Mouse (Mus musculus) left cerebral cortex, adult 9 months (tissue): ENCODE data around the gene Map3k3.

ENCODE experiments used
- DNase-seq, 2 experiments: peaks; one replicate each; pipeline ENCODE4 v3.0.0; 2022; ENCODE audit warnings: low spot score in 2 of 2

Gene Map3k3

GRCm38 (mm10) chr11:106158081-106158929 lies 73.9 kb downstream of the Map3k3 start:
- no peak for DNase-seq

DNA sequence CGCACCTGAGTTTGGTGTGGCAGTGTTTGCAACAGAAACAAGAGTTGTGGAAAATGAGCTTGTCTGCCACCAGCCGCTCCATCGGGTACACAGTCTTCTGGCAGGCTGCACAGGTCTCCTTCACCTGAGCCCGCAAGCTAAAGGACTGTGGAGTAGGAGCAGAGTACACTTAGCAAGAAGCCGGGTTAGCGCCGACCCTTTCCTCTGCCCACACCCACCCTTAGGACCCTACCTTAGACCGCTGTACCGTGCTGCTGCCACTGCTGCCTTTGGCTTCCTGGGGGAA lies 74.5 kb downstream of the Map3k3 start:
- DNase-seq = no peak

DNA sequence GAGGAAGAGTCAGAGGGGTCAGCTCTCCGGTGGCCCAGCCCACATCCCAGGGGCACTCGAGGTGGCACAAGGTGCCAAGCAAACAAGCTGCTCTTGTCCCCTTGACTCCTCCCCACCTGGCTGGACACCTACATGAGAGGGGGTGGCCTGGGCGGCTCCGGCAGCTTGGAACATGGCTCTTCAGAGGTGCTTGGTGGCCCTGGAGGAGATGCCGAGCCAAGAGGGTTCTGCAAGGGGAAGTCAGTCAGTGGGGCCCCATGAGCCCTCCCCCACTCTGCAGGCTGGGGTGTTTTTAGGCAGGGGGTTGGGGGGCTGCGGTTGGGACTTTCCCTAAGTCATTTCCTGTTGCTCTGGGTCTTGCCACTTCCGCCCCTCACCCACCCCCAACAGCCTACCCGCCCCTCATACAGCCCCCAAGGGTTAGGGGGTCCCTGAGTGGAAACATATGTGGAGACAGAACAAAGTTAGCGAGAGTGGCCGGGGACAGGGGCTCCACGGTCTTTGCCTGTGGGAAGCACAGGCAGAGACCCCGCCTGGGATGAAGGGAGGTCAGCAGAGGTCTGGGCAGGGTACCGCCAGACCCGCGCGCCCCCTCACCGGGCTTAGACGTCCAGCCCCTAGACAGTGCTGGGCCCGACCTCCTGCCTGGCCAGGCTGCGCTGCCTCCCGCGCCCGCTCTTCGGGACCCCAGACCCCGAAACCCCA lies 75.0 kb downstream of the Map3k3 start:
- DNase-seq = peak in 1 of 2 experiments; percentile 61

- peak; percentile 70 to 79 for DNase-seq
Observed at GRCm38 (mm10) chr11:106159921-106160840, 75.8 kb downstream of the Map3k3 start.

DNA sequence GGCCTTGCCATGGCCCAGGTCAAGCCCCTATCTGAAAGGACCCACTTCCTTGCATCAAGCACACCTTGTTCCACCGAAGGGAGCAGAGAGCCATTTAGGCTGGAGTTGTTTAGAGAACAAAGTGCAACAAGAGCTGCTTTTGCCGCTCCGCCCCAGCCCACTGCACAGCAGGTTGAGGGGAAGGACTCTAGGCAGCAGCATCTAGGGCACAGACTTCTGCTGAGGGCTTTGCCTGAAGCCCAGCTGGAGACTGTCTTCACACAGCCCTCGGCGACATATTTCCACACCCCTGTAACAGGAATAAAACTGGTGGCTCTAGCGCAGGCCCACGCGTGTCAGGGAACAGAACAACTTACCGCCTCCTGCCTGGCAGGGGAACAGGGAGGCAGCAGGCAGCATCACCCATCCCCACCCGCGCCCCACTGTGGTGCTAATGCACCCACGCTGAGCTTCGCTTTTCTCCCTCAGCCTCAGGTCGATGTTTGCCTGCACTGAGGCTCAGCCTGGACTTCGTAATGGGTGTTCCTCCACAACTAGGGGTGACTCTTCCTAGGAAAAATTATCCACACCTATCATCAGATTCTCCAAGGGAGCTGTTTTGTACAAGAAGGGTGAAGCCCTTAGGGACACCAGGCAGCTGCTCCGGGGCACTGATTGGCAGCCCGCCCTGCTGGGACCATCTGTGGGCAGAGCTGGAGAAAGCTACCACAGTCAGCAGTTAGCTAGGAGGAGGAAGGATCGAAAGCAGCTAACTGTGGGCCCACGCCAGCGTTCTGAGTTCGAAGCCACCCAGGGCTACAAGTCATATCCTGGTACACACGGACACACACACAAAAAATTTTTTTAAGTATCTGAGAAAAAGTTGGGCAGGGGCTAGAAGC lies 76.7 kb downstream of the Map3k3 start, which contains the start of the genes Gm10840 and Limd2:
TSS of gene Gm10840 (plus strand) at position 10 of the 881 bp plus-strand sequence.
TSS of gene Limd2 (minus strand) at position 20 of the 881 bp plus-strand sequence.
- peak; percentile 93 for DNase-seq

GRCm38 (mm10) chr11:106162237-106162636 lies 77.8 kb downstream of the Map3k3 start:
- no peak for DNase-seq

- DNase-seq = no peak
Observed at GRCm38 (mm10) chr11:106163546-106163945, 79.1 kb downstream of the Map3k3 start.

GRCm38 (mm10) chr11:106164601-106165180 lies 80.3 kb downstream of the Map3k3 start:
- DNase-seq = no peak

DNA sequence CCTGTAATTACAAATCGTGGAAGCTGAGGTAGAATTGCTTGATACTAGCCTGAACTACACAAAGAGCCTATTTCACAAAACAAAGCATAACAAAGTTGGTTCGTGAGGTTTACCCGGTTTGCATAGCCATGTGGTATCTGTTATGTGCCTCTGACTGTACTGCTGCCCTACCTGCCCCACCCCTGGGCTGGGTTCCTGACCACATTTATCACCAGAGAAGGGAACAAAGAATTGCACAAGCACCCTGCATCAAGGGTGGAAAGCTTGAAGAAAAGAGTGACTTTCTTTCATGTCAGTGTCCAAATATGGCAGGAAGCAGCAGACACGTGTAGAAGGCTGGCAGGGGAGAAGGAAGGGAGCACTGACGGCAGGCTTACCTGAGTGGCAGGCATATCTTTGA lies 83.0 kb downstream of the Map3k3 start:
- no peak for DNase-seq

DNA sequence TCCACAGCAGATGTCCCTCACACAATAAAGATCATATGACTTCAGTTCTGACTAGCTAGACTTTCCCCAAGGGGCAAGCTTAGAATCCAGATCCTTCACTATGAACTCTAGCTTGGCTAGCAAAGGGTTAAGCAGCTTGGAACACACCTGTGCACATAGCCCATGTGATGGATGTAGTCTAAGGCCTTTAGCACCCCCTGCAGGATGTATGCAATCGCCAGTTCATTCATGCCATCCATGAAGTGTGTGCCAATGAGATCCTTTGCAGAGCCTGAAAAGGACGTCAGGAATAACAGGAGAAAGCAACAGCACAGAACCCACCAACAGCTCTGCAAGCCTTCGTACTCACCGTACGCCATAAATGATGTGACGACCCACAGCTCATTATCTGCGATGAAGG lies 86.4 kb downstream of the Map3k3 start:
- DNase-seq = no peak

DNA sequence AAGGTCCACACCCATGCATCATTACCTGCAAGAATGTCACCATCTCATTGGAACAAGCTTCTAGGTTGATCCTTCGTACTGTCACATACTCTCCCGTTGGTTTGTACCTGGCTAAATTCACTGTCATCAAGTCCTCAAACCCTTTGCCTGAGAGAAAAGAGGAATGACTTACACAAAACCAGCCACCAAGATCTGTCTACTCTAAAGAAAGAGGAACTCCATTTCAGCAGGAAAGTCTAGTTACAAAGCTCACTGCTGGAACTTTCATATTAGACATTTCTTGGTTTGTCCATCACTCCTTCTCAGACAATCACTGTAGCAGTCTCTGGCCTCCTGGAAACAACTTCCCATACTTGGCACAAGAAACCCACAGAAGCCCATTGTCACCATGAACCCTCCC lies 88.8 kb downstream of the Map3k3 start:
- no peak for DNase-seq

DNA sequence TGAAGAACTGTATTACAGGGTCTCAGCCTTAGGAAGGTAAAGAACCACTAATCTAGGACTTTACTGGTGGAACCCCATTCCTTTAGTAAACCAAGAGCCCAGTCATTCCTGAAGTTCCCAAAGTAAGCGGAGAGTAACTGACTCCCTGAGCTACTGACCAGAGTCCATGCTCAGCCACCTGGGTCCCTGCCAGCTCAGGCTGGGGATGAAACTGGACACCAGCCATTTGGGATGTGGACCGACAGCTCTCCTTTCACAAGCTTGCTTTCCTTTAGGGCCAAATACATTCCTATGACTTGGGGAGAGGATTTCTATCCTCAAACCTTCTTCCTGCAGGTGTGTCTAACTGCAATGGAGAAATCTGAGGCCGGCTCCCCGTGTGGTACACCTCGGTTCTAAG lies 90.0 kb downstream of the Map3k3 start:
- DNase-seq = no peak

GRCm38 (mm10) chr11:106175081-106175480 lies 90.7 kb downstream of the Map3k3 start:
- no peak for DNase-seq

- DNase-seq = no peak
Observed at GRCm38 (mm10) chr11:106176372-106176771, 92.0 kb downstream of the Map3k3 start.

- peak in 1 of 2 experiments; percentile 24 for DNase-seq
Observed at GRCm38 (mm10) chr11:106178036-106178782, 93.8 kb downstream of the Map3k3 start.

- no peak for DNase-seq
Observed at GRCm38 (mm10) chr11:106179711-106180448, 95.5 kb downstream of the Map3k3 start.

GRCm38 (mm10) chr11:106180449-106180801 lies 96.0 kb downstream of the Map3k3 start:
- DNase-seq = no peak

DNA sequence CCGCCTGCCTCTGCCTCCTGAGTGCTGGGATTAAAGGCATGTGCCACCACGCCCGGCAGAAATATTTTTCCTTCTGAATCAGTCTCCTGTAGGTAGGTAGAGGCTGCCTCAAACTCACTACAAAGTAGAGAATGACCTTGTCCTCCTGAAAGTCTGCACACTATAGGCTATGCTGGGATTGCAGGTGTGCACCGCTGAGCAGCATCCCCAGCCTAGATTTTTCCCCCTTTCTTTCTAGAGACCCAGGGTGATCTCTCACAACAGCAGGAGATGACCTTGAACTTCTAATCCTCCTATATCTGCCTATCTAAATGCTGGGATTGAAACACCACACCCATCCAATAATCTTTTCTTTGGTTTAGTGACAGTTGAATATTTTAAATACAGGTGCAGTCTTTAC lies 102.9 kb downstream of the Map3k3 start:
- no peak for DNase-seq

DNA sequence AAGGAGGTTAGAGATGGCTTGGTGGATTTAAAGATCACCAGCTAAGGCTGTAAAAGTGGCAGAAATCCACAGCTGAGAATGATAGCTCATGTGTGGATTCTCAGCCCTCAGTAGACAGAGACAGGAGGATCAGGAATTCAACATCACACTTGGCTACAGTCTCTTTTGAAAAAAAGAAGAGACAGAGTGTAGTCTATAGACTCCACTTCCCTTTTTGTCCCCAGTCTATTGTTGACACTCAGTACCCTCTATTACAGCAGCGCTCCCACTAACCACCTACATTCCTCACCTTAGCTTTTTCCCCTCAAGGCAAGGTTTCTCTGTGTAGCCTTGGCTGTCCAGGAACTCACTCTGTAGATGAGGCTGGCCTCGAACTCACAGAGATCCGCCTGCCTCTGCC lies 107.3 kb downstream of the Map3k3 start:
- no peak for DNase-seq
